Mouse (Mus musculus): ENCODE results near the gene Pnmt. TPM values are rescaled to one million over a fixed set of nuclear protein-coding genes. Genes with fewer than 3 reads are reported as not detected.

The Pnmt gene
- total RNA-seq, 2 experiments from 2014 or later, result 0.30 to 0.74 TPM

DNA sequence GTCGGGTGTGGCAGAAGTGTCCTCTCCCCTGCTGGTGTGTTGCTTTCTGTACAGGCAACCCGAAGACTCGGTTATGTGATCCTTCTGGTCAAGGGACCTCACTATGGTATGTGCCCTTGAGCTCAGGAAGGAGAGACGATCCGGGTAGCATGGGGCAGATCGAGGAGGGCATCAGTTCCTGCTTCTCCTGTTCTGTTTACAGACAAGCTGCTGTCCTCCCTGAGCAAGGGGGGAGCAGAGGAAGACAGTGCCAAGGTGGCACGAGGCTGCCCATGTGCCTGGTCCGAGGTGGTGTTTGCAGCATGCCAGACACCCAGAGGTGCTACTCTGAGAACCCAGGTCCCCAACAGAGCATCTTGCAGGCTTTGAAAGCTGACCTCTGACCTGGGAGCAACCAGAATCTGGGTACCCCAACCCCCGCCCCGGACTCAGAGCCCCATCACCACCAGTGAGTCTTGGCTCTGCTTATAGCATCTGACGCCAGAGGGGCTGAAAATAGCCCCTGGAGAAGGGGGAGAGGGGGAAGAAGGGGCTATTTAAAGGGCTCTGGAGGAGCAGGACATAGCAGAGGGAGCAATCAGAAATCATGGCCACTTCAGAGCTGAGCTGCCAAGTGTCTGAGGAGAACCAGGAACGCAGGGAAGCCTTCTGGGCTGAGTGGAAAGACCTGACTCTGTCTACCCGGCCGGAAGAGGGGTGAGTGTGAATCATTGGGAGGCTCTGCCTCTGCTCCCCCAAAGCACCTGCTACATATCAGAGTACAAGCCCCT is 2.8 kb upstream of the Pnmt start, which contains the start of gene Tcap:
Gene Tcap (plus strand): TSS at position 551 of the 770 bp plus-strand sequence.
- no peak for DNase-seq (ENCODE audit: low spot score in 2 of 2)

- no peak for DNase-seq (ENCODE audit: low spot score in 2 of 2)
Measured at GRCm38 (mm10) chr11:98384216-98384615, 2.0 kb upstream of the Pnmt start.

- no peak for DNase-seq (ENCODE audit: low spot score in 2 of 2)
Measured at GRCm38 (mm10) chr11:98384721-98385637, 1.3 kb upstream of the Pnmt start.

DNA sequence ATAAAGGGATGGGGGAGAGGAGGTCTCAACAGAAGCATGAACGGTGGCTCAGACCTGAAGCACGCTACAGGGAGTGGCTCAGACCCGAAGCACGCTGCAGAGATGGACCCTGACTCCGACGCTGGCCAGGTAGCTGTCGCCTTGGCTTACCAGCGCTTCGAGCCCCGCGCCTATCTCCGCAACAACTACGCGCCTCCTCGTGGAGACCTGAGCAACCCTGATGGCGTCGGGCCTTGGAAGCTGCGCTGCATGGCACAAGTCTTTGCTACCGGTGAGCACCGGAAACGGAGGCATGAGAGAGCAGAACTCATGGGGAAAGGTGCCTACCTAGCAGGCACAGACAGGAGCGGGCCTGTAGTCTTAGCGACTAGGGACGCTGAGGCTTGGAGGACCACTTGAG is 346 bp downstream of the Pnmt start:
- no peak for DNase-seq (ENCODE audit: low spot score in 2 of 2)

- DNase-seq (ENCODE audit: low spot score in 2 of 2), result no peak
Measured at GRCm38 (mm10) chr11:98387056-98387577, 867 bp downstream of the Pnmt start.

DNA sequence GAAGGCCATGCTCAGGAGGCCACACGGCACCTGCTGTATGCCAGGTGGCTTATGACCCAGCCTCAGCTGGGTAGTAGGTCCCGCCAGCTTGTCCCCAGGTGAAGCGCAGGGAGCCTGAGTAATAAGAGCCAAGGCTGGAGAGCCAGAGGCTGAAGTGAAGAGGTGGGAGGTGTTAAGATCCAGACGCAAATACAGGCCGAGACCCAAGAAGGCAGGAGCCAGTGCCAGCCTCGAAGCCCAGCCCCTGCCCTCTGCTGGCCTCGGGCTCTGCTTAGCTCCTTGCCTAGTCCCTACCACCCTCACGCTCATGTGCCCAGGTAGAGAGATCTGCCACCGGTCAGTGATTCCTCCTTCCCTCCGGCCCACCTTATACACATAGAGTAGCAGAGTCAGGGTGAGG is 2.0 kb downstream of the Pnmt start:
- no peak for DNase-seq (ENCODE audit: low spot score in 2 of 2)

DNA sequence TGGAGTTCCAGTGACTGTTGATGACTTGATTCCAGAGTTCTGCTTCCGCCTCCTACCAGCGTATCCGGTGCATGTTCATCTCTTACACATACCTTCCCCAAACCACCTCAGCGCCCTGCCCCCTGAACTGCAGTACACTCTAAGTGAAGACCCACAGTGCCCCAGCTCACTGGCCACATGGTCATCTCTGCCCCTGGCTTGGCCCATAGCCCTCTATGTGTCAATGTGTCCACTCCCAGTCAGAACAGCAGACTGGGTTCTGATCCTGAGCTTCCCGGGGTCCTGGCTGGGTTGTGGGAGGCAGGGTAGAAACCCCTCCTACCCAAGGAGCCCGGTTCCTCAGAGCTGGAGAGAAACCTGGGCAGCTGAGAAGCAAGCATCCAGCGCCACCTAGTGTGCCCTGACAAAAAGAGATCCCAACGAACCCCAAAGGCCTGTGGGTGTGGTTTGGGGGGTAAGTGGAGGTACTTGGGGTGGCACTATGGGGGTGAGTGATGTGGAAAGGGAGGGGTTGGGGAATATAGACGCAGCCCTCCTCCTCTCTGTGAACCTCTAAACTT is 3.1 kb downstream of the Pnmt start:
- DNase-seq (ENCODE audit: low spot score in 2 of 2), result peak; percentile 72 to 74

DNA sequence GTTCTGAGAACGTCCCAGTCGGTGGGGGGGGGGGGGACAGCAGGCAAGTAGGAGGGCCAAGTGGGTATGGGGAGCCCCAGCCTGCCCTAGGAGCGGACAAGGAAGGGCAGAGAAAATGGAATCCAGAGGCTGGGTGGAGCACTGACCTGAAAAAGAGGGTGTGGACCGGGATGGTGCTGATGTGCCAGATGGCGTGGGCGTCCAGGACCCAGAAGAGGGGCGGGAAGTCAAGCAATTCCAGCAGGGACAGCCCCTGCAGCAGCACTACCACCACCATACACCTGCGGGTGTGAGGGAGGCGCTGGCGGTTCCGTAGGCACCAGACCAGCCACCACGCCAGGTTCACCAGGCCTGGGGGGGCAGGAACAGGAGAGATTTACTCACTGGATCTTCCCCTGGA is 3.9 kb downstream of the Pnmt start:
- no peak for DNase-seq (ENCODE audit: low spot score in 2 of 2)

DNA sequence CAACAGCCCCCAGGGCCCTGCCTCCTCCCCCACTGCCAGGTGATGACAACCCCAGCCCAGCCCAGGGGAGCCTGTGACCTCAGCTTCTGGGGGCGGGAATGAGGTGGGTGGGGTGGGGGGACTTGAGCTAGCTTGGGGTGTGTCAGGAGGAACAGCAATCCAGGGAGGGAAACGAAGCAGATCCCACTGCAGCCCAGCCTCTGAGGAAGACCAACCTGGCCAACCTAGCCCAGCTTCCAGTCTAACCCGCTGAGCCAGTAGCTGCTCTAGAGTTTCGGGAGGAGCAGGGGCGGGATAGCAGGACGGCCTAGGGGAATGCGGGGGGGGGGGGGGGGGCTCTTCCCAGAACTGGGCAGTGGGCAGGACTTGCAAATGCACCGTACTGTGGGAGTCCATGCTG is 5.8 kb downstream of the Pnmt start:
- DNase-seq (ENCODE audit: low spot score in 2 of 2), result no peak

DNA sequence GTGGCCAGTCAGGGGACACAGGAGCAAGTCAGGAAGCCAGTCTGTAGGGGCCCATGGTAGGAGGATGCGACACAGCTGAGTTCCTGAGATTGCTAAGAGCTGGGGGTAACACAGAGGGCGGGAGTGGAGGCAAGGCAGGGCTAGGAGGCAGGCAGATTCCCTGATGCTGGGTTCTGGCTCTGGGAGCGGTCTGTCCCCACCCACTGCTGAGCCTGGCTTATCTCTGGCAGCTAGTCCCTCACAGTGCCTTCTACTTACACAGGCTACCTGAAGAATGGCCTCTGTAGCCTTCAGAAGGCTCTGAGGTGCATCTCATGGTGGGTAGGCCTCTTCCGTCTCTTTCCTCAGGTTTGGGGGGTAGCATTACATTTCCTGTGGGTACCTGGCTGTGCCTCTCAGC is 6.4 kb downstream of the Pnmt start:
- no peak for DNase-seq (ENCODE audit: low spot score in 2 of 2)

GRCm38 (mm10) chr11:98393317-98393716 is 7.1 kb downstream of the Pnmt start:
- DNase-seq (ENCODE audit: low spot score in 2 of 2), result no peak

- DNase-seq (ENCODE audit: low spot score in 2 of 2), result no peak
Measured at GRCm38 (mm10) chr11:98394301-98394700, 8.1 kb downstream of the Pnmt start.

- DNase-seq (ENCODE audit: low spot score in 2 of 2), result no peak
Measured at GRCm38 (mm10) chr11:98395041-98395440, 8.8 kb downstream of the Pnmt start.

GRCm38 (mm10) chr11:98397946-98398345 is 11.7 kb downstream of the Pnmt start:
- DNase-seq (ENCODE audit: low spot score in 2 of 2), result no peak

DNA sequence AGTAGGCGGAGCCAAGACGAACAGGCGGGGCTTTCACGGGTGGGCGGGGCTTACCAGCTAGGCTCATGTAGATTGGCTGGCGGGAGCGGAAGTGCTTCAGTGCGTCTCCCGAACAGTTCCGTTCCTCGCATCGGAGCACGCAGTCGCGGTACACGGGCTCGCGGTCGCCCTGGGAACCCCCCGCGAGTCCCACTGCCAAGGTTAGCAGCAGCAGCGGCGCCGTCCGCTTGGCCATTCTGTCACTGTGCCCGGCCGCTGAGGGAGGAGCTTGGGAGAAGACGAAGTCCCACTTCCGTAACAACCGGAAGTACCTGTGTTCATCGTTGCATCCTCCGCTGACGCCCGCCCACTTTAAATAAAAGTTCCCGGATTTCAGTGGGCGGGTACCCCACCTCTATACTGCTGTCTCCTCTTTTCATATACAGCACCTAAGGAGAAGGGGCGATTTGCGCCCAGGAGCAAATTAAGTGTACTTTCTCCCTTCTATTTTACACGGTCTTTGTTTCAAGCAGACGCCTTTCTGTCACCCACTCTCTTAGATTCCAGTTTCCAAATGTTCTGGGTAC is 14.0 kb downstream of the Pnmt start, which contains the start of gene Pgap3:
Gene Pgap3 (minus strand): TSS at position 330 of the 566 bp plus-strand sequence.
- peak; percentile 72 to 86 for DNase-seq (ENCODE audit: low spot score in 2 of 2)

DNA sequence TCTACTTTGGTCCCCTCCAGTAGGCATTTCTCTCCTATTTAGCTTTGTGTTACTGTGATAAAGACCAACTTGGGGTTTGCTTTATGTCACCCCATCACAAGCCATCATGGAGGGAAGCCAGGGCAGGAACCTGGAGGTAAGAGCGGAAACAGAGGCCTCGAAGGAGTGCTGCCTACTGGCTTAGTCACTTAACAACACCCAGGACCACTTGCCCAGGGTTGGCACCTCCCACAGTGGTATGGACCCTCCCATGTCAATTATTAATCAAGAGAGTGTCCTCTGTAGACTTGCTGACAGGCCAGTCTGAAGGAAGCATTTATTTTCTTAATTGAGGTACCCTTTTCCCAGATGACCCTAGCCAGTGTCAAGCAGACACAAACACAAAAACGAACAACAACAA is 14.6 kb downstream of the Pnmt start:
- DNase-seq (ENCODE audit: low spot score in 2 of 2), result no peak

DNA sequence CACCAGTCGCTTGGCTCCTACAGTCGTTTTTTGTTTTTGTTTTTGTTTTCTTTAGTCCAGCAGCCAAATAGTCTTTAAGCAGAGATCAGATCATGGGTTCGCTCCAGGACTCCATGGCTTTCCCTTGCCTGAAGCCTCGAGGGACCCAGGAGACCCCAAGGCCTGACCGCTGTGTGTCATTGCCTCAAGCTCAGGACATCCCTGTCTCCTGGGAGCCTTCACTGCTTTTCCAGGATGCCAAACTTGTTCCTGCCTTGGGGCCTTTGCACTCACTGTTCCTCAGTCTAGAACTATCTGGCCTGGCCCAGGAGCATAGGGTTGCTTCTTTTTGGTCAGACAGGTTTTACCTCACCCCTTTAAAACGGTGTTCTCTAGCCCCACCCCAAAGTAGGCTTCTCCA is 20.4 kb downstream of the Pnmt start:
- no peak for DNase-seq (ENCODE audit: low spot score in 2 of 2)

GRCm38 (mm10) chr11:98408872-98409271 is 22.6 kb downstream of the Pnmt start:
- no peak for DNase-seq (ENCODE audit: low spot score in 2 of 2)

- no peak for DNase-seq (ENCODE audit: low spot score in 2 of 2)
Measured at GRCm38 (mm10) chr11:98409341-98409822, 23.1 kb downstream of the Pnmt start.

DNA sequence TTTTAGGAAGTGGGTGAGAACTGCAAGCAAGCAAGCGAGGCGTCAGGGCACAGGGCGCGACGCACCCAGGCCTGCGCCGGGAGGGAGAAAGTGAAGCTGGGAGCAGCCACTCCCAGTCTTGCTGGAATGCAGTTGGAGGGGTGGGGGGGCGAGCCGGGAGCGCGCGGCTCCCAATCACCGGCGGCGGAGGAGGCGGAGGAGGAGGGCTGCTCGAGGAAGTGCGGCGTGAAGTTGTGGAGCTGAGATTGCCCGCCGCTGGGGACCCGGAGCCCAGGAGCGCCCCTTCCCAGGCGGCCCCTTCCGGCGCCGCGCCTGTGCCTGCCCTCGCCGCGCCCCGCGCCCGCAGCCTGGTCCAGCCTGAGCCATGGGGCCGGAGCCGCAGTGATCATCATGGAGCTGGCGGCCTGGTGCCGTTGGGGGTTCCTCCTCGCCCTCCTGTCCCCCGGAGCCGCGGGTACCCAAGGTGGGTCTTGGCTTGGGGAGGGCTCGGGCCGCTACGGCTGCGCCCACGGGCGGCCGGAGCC is 26.1 kb downstream of the Pnmt start, which contains the start of gene Erbb2:
Gene Erbb2 (plus strand): TSS at position 198 of the 524 bp plus-strand sequence.
- DNase-seq (ENCODE audit: low spot score in 2 of 2), result no peak
